Mouse (Mus musculus) megakaryocyte, embryonic 14.5 days (primary cell): ENCODE data around the gene Vat1l. TPM values are rescaled to one million over a fixed set of nuclear protein-coding genes. Genes with fewer than 3 reads are reported as not detected.

ENCODE experiments used
- H3K27me3 ChIP-seq: replicated peaks from 2 replicates; pipeline ENCODE3; 2012; ENCODE audit warnings: inconsistent platforms
- H3K36me3 ChIP-seq: replicated peaks from 2 replicates; pipeline ENCODE3; 2012; ENCODE audit warnings: low read length, inconsistent platforms, mixed read lengths
- H3K4me1 ChIP-seq: 2 replicates; pipeline ENCODE4 v1.6.1; 2012; ENCODE audit warnings: inconsistent platforms
- H3K4me3 ChIP-seq: replicated peaks from 2 replicates; pipeline ENCODE3; 2012; ENCODE audit warnings: moderate library complexity, mild to moderate bottlenecking, inconsistent platforms
- H3K9me3 ChIP-seq: 2 replicates; pipeline ENCODE4 v1.6.1; 2012; ENCODE audit warnings: inconsistent platforms
- FLI1 ChIP-seq: IDR thresholded peaks from 2 replicates; pipeline ENCODE4 v1.6.1; 2012; ENCODE audit warnings: low read length, inconsistent platforms, mixed read lengths
- GATA1 ChIP-seq: IDR thresholded peaks from 3 replicates; pipeline ENCODE4 v1.6.1; 2012; ENCODE audit warnings: mixed read lengths, low read length, inconsistent platforms, borderline replicate concordance
- polyA plus RNA-seq: library from polyadenylated mRNA; stranded (reverse); fragments of >175 nt; gene quantifications from 2 replicates; pipeline ENCODE4 v1.2.3, GENCODE M21; 2012; ENCODE audit warnings: low replicate concordance; ENCODE audit not compliant: insufficient read depth

Vat1l gene
- polyA plus RNA-seq, 1 experiment = 2.3 TPM

- peaks cover 13% of the 10 kb centered on the region for H3K9me3 ChIP-seq
- no peaks in the 10 kb centered on the region for H3K36me3 ChIP-seq
- peaks cover 29% of the 10 kb centered on the region for H3K4me1 ChIP-seq
- peaks cover 32% of the 10 kb centered on the region for H3K27me3 ChIP-seq
- no peak overlapping the region for H3K4me3 ChIP-seq
- no peak for TF ChIP-seq GATA1
- no peak for TF ChIP-seq FLI1
These were observed 1.6 kb downstream of the Vat1l start for GRCm38 (mm10) chr8:114207026-114207425.

GRCm38 (mm10) chr8:114220779-114221178, 15.4 kb downstream of the Vat1l start:
- no peak for TF ChIP-seq FLI1
- TF ChIP-seq GATA1 = no peak
- Histone ChIP-seq H3K27me3 (no peaks in the 10 kb centered on the region), H3K4me1 (no peaks in the 10 kb centered on the region), H3K9me3 (no peaks in the 10 kb centered on the region), H3K4me3 (no peak overlapping the region), H3K36me3 (no peaks in the 10 kb centered on the region)

- H3K9me3 ChIP-seq = no peaks in the 10 kb centered on the region
- no peaks in the 10 kb centered on the region for H3K4me1 ChIP-seq
- TF ChIP-seq FLI1 (no peak), GATA1 (no peak)
These were observed 16.6 kb downstream of the Vat1l start for GRCm38 (mm10) chr8:114222001-114222400.

GRCm38 (mm10) chr8:114224001-114224400, 18.6 kb downstream of the Vat1l start:
- Histone ChIP-seq H3K36me3 (no peaks in the 10 kb centered on the region), H3K27me3 (no peaks in the 10 kb centered on the region), H3K4me3 (no peak overlapping the region), H3K9me3 (no peaks in the 10 kb centered on the region), H3K4me1 (no peaks in the 10 kb centered on the region)
- TF ChIP-seq FLI1 (no peak), GATA1 (no peak)

More at GRCm38 (mm10) chr8:114222001-114222400, 16.6 kb downstream of the Vat1l start:
- no peaks in the 10 kb centered on the region for H3K36me3 ChIP-seq
- H3K4me3 ChIP-seq = no peak overlapping the region
- no peaks in the 10 kb centered on the region for H3K27me3 ChIP-seq

- TF ChIP-seq GATA1 (no peak), FLI1 (no peak)
- Histone ChIP-seq H3K9me3 (no peaks in the 10 kb centered on the region), H3K36me3 (no peaks in the 10 kb centered on the region)
These were observed 46.1 kb downstream of the Vat1l start for GRCm38 (mm10) chr8:114251321-114252065.

GRCm38 (mm10) chr8:114258685-114259084, 53.3 kb downstream of the Vat1l start:
- H3K36me3 ChIP-seq = no peaks in the 10 kb centered on the region
- H3K27me3 ChIP-seq = no peaks in the 10 kb centered on the region
- no peaks in the 10 kb centered on the region for H3K9me3 ChIP-seq
- no peak for TF ChIP-seq FLI1
- no peak for TF ChIP-seq GATA1
- no peak overlapping the region for H3K4me3 ChIP-seq
- H3K4me1 ChIP-seq = peaks cover 4% of the 10 kb centered on the region; the same call in 1 of the 2 replicates

More at GRCm38 (mm10) chr8:114251321-114252065, 46.1 kb downstream of the Vat1l start:
- Histone ChIP-seq H3K4me3 (no peak overlapping the region), H3K4me1 (no peaks in the 10 kb centered on the region), H3K27me3 (no peaks in the 10 kb centered on the region)

GRCm38 (mm10) chr8:114259713-114260355, 54.4 kb downstream of the Vat1l start:
- no peak for TF ChIP-seq GATA1
- TF ChIP-seq FLI1 = no peak
- Histone ChIP-seq H3K4me3 (no peak overlapping the region), H3K4me1 (peaks cover 4% of the 10 kb centered on the region; the same call in 1 of the 2 replicates), H3K27me3 (no peaks in the 10 kb centered on the region), H3K9me3 (no peaks in the 10 kb centered on the region), H3K36me3 (no peaks in the 10 kb centered on the region)

- Histone ChIP-seq H3K4me1 (peaks cover 4% of the 10 kb centered on the region; the same call in 1 of the 2 replicates), H3K36me3 (no peaks in the 10 kb centered on the region), H3K27me3 (no peaks in the 10 kb centered on the region), H3K4me3 (no peak overlapping the region), H3K9me3 (no peaks in the 10 kb centered on the region)
- TF ChIP-seq GATA1 (no peak), FLI1 (no peak)
These were observed 56.9 kb downstream of the Vat1l start for GRCm38 (mm10) chr8:114262331-114262730.

- Histone ChIP-seq H3K4me1 (no peaks in the 10 kb centered on the region), H3K36me3 (no peaks in the 10 kb centered on the region), H3K4me3 (no peak overlapping the region), H3K27me3 (no peaks in the 10 kb centered on the region), H3K9me3 (peaks cover 15% of the 10 kb centered on the region)
- TF ChIP-seq FLI1 = no peak
- no peak for TF ChIP-seq GATA1
These were observed 69.1 kb downstream of the Vat1l start for GRCm38 (mm10) chr8:114274558-114274957.

GRCm38 (mm10) chr8:114281101-114281500, 75.7 kb downstream of the Vat1l start:
- Histone ChIP-seq H3K4me3 (no peak overlapping the region), H3K36me3 (no peaks in the 10 kb centered on the region), H3K9me3 (peaks cover 29% of the 10 kb centered on the region), H3K27me3 (no peaks in the 10 kb centered on the region), H3K4me1 (no peaks in the 10 kb centered on the region)
- TF ChIP-seq FLI1 (no peak), GATA1 (no peak)
